Mouse (Mus musculus): ENCODE measurements at regions not wholly inside any gene's neighbourhood (a gene's known extent, or its start where the extent isn't known, plus 50 kb on each side); places are given as distances from the start of the nearest gene placed in this dataset.
"Not testable (repeated sequence)": the region's sequence is repeated elsewhere in the genome, so short reads cannot be mapped to it uniquely, and the experiment has no call there.

DNA sequence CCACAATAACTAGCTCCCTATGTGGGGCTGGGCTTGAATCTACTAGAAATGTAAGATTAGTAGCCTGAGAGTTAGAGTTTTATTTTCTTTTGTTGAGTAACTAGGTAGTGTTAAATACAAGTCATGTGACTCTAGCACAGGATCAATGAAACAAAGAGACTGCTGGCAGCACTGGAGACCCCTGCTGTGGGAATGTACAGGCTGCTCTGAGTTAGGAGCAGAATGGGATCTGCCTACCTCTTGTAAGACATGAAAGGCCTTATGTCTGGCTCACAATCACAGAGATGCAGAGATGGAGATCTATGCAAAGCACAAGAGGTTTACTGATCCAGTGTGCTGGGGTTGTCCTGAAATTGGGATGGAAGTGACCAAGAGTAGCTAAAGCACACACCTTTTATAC is 193.9 kb upstream of the Kcnmb2 start:
- not testable (repeated sequence) for ATAC-seq; H3K4me1 ChIP-seq (ENCODE audit: insufficient read depth); H3K9me3 ChIP-seq (ENCODE audit: low read length); H3K4me2 ChIP-seq (ENCODE audit: low read depth); H3K27ac ChIP-seq (ENCODE audit: low read depth, low read length); H3K27me3 ChIP-seq (ENCODE audit: insufficient read depth, low read length); H3K4me3 ChIP-seq (ENCODE audit: low read depth, low read length); H3K9ac ChIP-seq; H3K36me3 ChIP-seq (ENCODE audit: insufficient read depth); DNase-seq

DNA sequence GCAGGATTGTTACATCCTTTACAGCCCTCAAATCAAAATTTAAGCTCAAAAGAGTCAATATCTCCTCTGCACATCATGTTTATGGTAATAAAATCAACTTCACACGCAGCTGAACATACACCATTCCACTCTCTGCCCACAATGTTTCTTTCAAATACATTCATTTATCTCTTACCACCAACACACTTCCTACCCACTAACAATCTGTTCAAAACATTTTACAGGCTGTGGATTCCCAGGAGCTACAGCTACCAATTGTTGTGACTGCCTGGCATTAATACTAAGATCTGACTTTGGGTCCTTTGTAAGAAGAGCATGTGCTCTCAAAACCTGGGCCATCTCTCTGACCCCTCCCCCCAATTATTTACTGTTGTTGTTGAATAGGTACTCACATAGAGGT is 161.0 kb upstream of the Kcnmb2 start:
- ATAC-seq (no peak), DNase-seq (no peak)
- TF ChIP-seq CTCF (IDR thresholded peaks at IDR 0.05; ENCODE audit: low read depth) = no peak
- H3K27me3 ChIP-seq (ENCODE audit: insufficient read depth, low read length) = no peaks in the 10 kb centered on the region
- no peaks in the 10 kb centered on the region for H3K4me1 ChIP-seq (ENCODE audit: insufficient read depth)
- H3K4me3 ChIP-seq (ENCODE audit: low read depth, low read length) = no peak overlapping the region
- no peaks in the 10 kb centered on the region for H3K9me3 ChIP-seq (ENCODE audit: low read length)
- no peak overlapping the region for H3K4me2 ChIP-seq (ENCODE audit: low read depth)
- WGBS = 66% methylated on average over 1 of the region's 1 CpGs
- no peak overlapping the region for H3K27ac ChIP-seq (ENCODE audit: low read depth, low read length)
- H3K36me3 ChIP-seq (ENCODE audit: insufficient read depth) = no peaks in the 10 kb centered on the region
- no peak overlapping the region for H3K9ac ChIP-seq

DNA sequence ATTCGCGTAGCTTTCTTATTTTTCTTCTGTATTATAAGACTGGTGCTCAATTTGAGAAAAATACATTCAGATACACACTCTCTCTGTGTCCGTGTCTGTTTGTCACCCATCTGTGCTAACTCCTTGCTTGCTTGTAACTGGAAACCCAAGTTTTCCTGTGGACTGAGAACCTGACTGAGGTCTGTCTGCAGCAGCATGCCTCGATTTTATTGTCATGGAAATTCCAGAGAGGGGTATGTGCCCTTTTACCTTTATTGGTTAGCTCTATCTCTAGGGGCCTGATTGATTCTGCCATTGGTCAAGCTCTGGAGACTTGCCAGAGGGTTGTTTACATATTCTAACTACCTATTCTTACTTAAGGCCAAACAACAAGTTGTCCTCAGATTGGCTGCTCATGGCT is 146.4 kb upstream of the Kcnmb2 start:
- no peak overlapping the region for H3K27ac ChIP-seq (ENCODE audit: low read depth, low read length)
- no peak overlapping the region for H3K4me2 ChIP-seq (ENCODE audit: low read depth)
- H3K36me3 ChIP-seq (ENCODE audit: insufficient read depth) = no peaks in the 10 kb centered on the region
- no peaks in the 10 kb centered on the region for H3K4me1 ChIP-seq (ENCODE audit: insufficient read depth)
- H3K27me3 ChIP-seq (ENCODE audit: insufficient read depth, low read length) = no peaks in the 10 kb centered on the region
- ATAC-seq = no peak
- no peak overlapping the region for H3K4me3 ChIP-seq (ENCODE audit: low read depth, low read length)
- H3K9me3 ChIP-seq (ENCODE audit: low read length) = no peaks in the 10 kb centered on the region
- DNase-seq = no peak
- 91% methylated on average over 4 of the region's 4 CpGs for WGBS
- no peak overlapping the region for H3K9ac ChIP-seq
- TF ChIP-seq CTCF (IDR thresholded peaks at IDR 0.05; ENCODE audit: low read depth) = no peak

DNA sequence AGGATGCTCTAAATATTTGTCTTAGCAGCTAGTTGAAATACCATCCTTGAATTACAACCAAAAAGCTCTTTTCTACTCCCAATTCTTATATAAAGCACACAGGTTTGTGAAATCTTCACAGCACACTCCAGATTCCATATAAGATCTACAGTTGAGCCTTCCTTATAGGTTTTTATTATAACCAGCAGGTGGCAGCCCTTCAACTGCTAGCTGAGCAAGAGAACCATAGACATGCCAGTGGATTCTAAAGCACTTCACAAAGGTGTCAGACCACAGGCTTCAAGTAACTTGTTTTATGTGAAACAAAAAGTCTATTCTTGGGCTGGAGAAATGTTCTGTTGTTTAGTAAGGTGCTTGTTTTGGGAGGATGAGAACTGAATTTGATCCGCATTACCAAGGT is 133.1 kb upstream of the Kcnmb2 start:
- Histone ChIP-seq H3K9me3 (ENCODE audit: low read length) (no peaks in the 10 kb centered on the region), H3K4me1 (ENCODE audit: insufficient read depth) (no peaks in the 10 kb centered on the region), H3K36me3 (ENCODE audit: insufficient read depth) (no peaks in the 10 kb centered on the region), H3K4me2 (ENCODE audit: low read depth) (no peak overlapping the region), H3K27me3 (ENCODE audit: insufficient read depth, low read length) (no peaks in the 10 kb centered on the region), H3K9ac (no peak overlapping the region), H3K4me3 (ENCODE audit: low read depth, low read length) (no peak overlapping the region), H3K27ac (ENCODE audit: low read depth, low read length) (no peak overlapping the region)
- peak; percentile 45 for DNase-seq
- ATAC-seq = peak; percentile 78; the same call in 1 of the 2 replicates
- peak; percentile 62 for TF ChIP-seq CTCF (IDR thresholded peaks at IDR 0.05; ENCODE audit: low read depth)
- 93% methylated on average over 1 of the region's 1 CpGs for WGBS

DNA sequence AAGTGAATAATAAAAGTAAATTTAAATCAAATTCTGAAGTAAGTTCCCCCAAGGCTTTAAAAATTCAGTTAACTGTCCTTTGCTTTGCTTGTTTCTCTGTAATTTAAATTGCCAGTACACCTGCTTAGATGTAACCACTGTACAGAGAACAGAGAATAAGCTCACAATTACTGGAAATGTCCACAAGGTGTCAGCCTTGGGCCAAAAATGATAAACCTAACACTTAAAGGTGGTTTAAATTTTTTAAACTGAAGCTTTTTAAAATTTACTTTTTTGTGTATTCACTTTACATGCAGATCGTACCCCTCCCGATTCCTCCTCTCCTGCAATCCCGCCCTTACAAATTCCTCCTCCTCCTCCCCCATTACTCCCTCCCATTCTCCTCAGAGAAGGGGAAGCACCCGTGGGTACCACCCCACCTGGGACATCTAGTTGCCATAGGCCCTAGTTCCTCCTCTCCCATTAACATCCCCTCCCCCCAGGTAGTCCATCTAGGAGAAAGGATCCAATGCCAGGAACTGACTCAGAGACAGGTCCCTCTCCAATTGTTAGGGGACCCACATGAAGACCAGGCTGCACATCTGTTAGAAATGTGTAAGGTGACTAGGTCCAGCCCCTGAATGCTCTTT is 111.9 kb upstream of the Kcnmb2 start:
- no peak overlapping the region for H3K9ac ChIP-seq
- DNase-seq = peak; percentile 88
- peak; percentile 88 for ATAC-seq
- TF ChIP-seq CTCF (IDR thresholded peaks at IDR 0.05; ENCODE audit: low read depth) = peak; percentile 75
- WGBS = 22% methylated on average over 4 of the region's 4 CpGs
- H3K27ac ChIP-seq (ENCODE audit: low read depth, low read length) = no peak overlapping the region
- H3K4me1 ChIP-seq (ENCODE audit: insufficient read depth) = no peaks in the 10 kb centered on the region
- no peak overlapping the region for H3K4me3 ChIP-seq (ENCODE audit: low read depth, low read length)
- H3K4me2 ChIP-seq (ENCODE audit: low read depth) = no peak overlapping the region
- no peaks in the 10 kb centered on the region for H3K27me3 ChIP-seq (ENCODE audit: insufficient read depth, low read length)
- no peaks in the 10 kb centered on the region for H3K9me3 ChIP-seq (ENCODE audit: low read length)
- H3K36me3 ChIP-seq (ENCODE audit: insufficient read depth) = no peaks in the 10 kb centered on the region

DNA sequence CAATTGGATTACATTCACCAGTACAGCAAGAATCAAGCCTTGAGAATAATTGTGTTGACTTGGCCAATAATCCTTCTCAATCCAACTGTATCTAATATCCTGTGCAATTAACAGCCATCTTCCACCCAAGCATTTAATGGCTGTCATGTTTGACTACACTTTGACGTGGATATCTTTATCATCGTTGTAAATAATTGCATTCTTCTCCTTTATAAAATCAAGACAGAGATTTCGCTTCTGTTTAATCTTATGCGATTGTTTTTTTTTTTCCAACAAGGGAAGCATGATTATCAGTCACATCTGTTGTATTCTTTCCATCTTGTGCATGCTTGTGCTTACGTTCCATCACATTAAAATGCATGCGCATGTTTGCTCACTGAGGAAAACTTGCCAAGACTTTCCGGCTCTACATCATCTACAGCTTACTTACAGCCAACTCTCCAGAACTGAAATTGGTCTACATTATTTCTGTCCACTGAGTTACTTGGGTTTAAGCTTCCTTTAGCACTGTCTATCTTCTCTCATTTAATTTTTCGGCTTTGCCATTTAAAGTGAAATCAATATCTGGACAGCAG is 108.8 kb upstream of the Kcnmb2 start:
- TF ChIP-seq CTCF (IDR thresholded peaks at IDR 0.05; ENCODE audit: low read depth) = no peak
- peak; percentile 34 for DNase-seq

DNA sequence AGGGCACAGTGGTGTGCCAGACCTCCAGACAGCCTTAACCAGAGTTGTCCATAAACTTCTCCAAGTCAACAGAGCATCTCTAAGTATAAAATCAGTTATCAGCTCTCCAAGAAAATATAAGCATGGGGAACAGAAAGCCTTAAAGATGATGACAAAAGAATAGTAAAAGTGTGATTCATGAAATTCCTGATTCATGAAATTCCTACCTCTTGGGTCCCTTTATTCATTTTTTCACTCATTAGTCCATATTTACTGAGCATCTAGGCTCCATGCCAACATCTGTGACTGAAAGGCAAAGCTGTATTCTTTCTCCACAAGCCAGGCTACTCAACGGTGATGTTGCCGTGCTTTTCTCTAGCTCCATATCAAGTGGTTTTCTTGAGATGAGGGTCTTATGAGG is 105.7 kb upstream of the Kcnmb2 start:
- no peak for ATAC-seq
- TF ChIP-seq CTCF (IDR thresholded peaks at IDR 0.05; ENCODE audit: low read depth) = no peak

More for the DNA sequence above, 108.8 kb upstream of the Kcnmb2 start:
- Histone ChIP-seq H3K9ac (no peak overlapping the region), H3K4me1 (ENCODE audit: insufficient read depth) (no peaks in the 10 kb centered on the region), H3K27me3 (ENCODE audit: insufficient read depth, low read length) (no peaks in the 10 kb centered on the region), H3K9me3 (ENCODE audit: low read length) (no peaks in the 10 kb centered on the region), H3K27ac (ENCODE audit: low read depth, low read length) (no peak overlapping the region), H3K36me3 (ENCODE audit: insufficient read depth) (no peaks in the 10 kb centered on the region), H3K4me2 (ENCODE audit: low read depth) (no peak overlapping the region), H3K4me3 (ENCODE audit: low read depth, low read length) (no peak overlapping the region)
- ATAC-seq = peak; percentile 34; the same call in 1 of the 2 replicates
- WGBS = 59% methylated on average over 8 of the region's 8 CpGs

More for the DNA sequence above, 105.7 kb upstream of the Kcnmb2 start:
- DNase-seq = no peak
- WGBS = 52% methylated on average over 2 of the region's 2 CpGs
- no peak overlapping the region for H3K27ac ChIP-seq (ENCODE audit: low read depth, low read length)
- H3K4me1 ChIP-seq (ENCODE audit: insufficient read depth) = no peaks in the 10 kb centered on the region
- H3K36me3 ChIP-seq (ENCODE audit: insufficient read depth) = no peaks in the 10 kb centered on the region
- H3K4me2 ChIP-seq (ENCODE audit: low read depth) = no peak overlapping the region
- no peaks in the 10 kb centered on the region for H3K27me3 ChIP-seq (ENCODE audit: insufficient read depth, low read length)
- H3K4me3 ChIP-seq (ENCODE audit: low read depth, low read length) = no peak overlapping the region
- H3K9me3 ChIP-seq (ENCODE audit: low read length) = no peaks in the 10 kb centered on the region
- no peak overlapping the region for H3K9ac ChIP-seq

Measured in forebrain, postnatal 0 days (tissue).